Mouse (Mus musculus) gastrocnemius, postnatal 10 days (tissue): ENCODE measurements at regions not wholly inside any gene's neighbourhood (a gene's known extent, or its start where the extent isn't known, plus 50 kb on each side); places are given as distances from the start of the nearest gene placed in this dataset.

Experiments
- DNase-seq: peaks from one replicate; pipeline ENCODE4 v3.0.0; 2021; ENCODE audit warnings: mixed read lengths

GRCm38 (mm10) chr14:61696290-61696842 lies 89.1 kb downstream of the Kcnrg start:
- DNase-seq: no peak

DNA sequence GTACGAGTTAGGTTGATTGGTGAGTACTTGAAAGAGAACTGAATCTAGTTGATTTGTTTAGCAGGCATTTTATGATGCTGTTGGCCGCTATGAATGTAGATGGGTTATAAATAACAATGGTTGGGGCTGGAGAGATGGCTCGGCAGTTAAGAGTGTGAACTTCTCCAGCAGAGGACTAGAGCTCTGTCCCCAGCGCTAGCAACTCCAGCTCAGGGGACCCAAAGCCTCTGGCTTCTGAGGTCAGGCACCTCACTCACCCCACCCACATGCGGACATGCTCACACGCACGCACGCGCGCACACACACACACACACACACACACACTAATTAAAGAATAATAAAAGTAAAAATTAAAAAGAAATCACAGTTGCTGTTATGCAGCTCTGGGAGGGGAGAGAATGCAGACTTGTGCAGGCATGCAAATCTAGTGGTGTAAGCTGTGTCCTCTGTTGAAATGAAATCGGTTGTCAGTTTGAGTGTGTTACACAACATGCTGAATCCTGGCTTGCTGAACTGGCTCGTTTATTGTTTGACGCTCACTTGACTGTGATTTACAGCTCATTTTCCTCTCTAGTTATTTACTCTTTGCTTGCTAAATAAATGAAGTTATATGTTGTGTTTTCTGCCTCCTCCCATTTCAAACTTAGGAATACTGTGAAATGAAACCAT lies 89.8 kb downstream of the Kcnrg start:
- no peak for DNase-seq

DNA sequence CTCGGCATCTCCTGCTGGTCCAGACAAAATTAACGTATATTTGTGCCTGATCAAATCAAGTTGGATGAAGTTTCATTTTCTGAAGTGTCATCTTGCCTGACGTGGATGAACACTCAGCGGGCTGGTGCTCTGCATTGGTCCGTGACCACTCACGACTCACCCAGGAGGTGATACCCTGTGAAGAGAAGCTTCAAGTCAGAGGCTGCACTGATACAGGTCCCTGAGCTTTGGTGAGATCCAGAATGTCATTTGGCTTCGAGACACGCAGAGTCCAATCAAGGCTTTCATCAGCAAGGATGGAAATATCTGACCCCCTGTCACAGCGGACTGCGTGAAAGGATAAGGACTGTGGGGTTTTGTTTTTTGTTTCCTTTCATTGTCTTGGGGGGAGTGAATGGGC lies 90.4 kb downstream of the Kcnrg start:
- no peak for DNase-seq

GRCm38 (mm10) chr14:61698358-61699055 lies 91.2 kb downstream of the Kcnrg start:
- DNase-seq: no peak

DNA sequence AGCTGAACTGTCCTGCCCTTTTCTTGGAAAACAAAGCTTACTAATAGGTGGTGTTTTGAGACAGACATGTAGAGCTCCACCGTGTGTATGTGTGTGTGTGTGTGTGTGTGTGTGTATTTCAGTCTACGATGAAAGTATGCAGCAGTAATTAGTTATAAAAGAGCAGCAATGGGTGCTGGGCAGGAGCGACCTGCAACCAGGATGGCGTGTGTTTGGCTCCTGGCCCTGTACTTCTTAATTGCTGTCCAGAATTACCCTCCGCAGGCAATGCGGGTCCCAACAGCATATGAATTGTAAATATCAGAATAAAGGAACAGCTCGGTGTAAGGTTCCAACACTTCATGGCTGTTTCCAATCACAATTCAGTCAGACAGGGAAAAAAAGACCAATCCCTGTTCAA lies 92.4 kb downstream of the Kcnrg start:
- no peak for DNase-seq

- no peak for DNase-seq
Measured at GRCm38 (mm10) chr14:61701131-61701530, 93.9 kb downstream of the Kcnrg start.

GRCm38 (mm10) chr14:61703916-61704315 lies 96.7 kb downstream of the Kcnrg start:
- no peak for DNase-seq

- DNase-seq: no peak
Measured at GRCm38 (mm10) chr14:61706984-61707383, 99.7 kb downstream of the Kcnrg start.

DNA sequence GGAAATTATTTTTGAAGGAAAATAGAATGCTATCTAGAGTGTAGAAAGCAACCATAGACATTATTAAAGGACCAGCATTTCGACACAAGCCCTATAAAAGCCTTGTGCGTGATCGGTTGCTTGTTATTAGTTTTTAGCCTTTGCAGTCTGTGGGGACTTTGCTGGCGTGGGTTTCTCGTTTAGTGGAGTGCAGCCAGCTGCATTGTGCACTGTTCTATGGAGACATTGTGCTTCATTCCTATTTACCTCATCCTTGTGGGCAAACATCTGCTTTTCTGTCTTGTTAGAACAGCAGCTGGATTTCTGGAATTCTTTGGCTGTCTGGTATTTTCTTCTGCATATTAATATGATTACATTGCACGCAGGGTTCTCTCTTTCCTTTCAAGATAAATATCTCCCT lies 101.1 kb downstream of the Kcnrg start:
- peak; percentile 43 for DNase-seq

DNA sequence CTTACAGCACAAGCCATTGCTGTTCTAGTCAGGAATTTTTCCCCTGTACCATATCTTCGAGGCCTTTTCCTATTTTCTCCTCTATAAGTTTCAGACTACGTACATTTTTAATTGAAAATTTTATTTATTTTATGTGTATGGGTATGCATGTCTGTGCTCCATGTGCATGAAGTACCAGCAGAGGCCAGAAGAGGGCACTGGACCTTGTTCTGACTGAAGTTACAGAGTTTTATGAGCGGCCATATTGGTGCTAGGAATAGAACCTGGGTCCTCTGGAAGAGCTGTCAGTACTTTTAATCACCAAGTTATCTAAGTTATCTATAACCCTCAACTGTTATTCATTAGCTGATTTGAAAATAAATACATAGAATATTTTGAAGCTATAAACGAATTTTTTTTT lies 108.5 kb downstream of the Kcnrg start:
- DNase-seq: no peak

GRCm38 (mm10) chr14:61718392-61719124 lies 111.3 kb downstream of the Kcnrg start:
- DNase-seq: no peak

DNA sequence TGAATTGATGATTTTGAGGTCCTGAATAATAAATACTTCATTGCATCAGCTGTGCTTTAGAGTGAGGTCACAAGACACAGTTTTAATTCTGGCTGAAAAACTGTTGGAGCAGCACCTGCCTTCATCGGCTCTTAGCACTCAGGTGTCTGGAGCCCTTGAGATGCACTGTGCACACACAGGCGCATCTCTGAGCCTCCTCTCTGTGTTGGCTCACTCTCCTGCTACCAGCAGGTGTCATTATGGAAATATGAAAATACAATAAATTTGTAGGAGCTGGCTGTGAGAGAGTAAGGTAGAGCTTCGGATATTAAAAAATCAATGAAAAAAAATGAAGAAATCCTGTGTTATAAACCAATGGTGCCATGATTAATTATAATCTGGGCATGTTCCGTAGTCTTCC lies 114.0 kb downstream of the Kcnrg start:
- DNase-seq: no peak

- no peak for DNase-seq
Measured at GRCm38 (mm10) chr14:61724942-61725341, 117.7 kb downstream of the Kcnrg start.

GRCm38 (mm10) chr14:61728562-61728961 lies 121.3 kb downstream of the Kcnrg start:
- DNase-seq: no peak

DNA sequence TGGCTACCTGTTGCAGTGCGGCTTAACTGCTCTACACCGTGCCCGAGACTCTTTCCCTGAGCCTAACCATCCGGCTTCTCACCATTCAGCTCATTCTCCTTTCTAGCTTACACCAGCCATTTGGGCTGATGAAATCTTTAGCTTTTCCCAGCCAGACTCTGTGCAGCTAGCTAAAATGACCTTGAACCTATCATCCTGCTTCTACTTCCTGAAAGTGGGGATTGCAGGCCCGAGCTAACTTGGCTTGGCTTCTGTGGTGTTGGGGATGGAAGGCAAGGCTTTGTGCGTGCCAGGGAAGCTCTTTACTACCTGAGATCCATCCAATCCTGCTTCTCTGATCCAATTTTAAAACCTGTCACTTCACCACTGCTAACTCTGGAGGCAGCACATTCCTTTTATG lies 128.3 kb downstream of the Kcnrg start:
- DNase-seq: no peak

GRCm38 (mm10) chr14:61736384-61737322 lies 129.4 kb downstream of the Kcnrg start:
- no peak for DNase-seq

DNA sequence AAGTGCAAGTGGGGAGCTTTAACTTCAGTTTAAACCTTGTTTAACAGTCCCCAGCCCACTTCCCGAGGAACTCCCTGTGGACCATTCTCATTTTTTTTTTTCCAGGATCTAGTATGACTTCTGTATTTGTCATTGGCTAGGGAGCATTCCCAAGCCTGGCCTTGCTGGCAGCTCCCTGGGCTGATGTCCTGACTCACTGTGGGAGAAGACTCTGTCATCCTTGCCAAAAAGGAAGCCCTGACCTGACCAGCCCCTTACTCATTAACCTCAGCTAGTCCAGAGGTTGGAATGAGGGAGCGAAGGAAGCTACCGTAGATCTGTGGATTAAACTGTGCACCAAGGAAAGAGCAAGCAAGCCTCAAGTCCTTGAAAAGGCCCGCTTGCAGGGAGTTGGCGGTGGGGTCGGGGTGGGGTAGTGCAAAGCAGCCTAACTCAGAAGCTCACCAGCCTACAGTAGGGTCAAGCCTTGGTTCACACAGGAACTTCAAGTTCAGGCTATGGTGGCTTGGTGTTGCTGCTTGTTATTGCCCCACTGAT lies 130.3 kb downstream of the Kcnrg start:
- DNase-seq: no peak

DNA sequence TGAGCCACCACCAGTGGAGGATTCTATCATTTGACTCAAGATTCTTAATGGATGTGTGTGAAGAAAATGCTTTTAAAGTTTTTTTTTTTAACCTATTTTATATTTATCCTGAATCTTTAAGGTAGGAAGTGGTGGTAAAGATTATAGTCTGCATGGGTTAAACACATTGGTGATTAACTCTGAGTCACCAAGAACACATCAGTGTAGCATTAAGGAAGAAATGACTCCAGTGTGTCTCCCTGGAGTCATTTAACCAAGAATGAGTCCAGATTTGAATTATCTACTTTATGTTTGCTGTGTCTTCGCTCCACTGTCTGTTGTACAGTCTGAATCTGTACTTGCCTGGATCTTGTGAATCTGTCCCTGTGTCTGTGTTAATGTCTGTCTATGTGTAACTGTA lies 132.2 kb downstream of the Kcnrg start:
- no peak for DNase-seq

- DNase-seq: no peak
Measured at GRCm38 (mm10) chr14:61743855-61744408, 136.7 kb downstream of the Kcnrg start.

DNA sequence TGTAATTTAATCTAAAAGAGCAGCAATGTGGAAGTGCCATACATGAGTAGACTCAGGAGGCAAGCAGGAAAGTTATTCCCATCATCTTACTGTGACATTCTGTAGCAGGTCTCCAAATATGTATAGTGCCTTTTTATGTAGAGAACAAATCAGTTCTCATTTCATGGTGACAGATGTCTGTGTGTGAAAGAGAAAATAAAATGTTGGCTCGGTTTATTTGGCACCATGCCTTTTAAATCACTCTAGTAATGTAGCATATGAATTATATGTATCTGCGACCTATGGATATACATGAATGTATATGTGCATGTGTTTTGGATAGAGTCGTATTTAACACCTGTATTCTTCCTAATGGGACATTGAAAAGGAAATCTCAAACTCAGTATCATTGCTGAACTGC lies 146.2 kb downstream of the Kcnrg start:
- DNase-seq: no peak

GRCm38 (mm10) chr14:61756651-61757050 lies 149.4 kb downstream of the Kcnrg start:
- DNase-seq: no peak
